Mouse (Mus musculus) hindbrain, embryonic 12.5 days (tissue): ENCODE measurements at regions not wholly inside any gene's neighbourhood (a gene's known extent, or its start where the extent isn't known, plus 50 kb on each side); places are given as distances from the start of the nearest gene placed in this dataset.

ENCODE experiments used
- ATAC-seq: fragments of 200-750 bp; cut with Nextera tagmentation; 2 replicates; pipeline ENCODE4 v1.8.0; 2017; ENCODE audit warnings: moderate TSS enrichment; ENCODE audit not compliant: low FRiP score
- H3K27ac ChIP-seq: fragments of 300-500 bp; sonication (generic); 2 replicates; pipeline ENCODE4 v1.5.1; 2016; ENCODE audit warnings: mild to moderate bottlenecking
- H3K27me3 ChIP-seq: fragments of 300-500 bp; sonication (generic); 2 replicates; pipeline ENCODE4 v1.6.1; 2016; ENCODE audit warnings: mild to moderate bottlenecking
- H3K36me3 ChIP-seq: fragments of 300-500 bp; sonication (generic); 2 replicates; pipeline ENCODE4 v1.6.1; 2016; ENCODE audit warnings: mild to moderate bottlenecking
- H3K4me1 ChIP-seq: fragments of 300-500 bp; sonication (generic); 2 replicates; pipeline ENCODE4 v1.6.1; 2016
- H3K4me2 ChIP-seq: fragments of 300-500 bp; sonication (generic); replicated peaks from 2 replicates; pipeline ENCODE4 v1.6.1; 2016; ENCODE audit warnings: mild to moderate bottlenecking
- H3K4me3 ChIP-seq: fragments of 300-500 bp; sonication (generic); 2 replicates; pipeline ENCODE4 v1.5.1; 2016; ENCODE audit warnings: mild to moderate bottlenecking
- H3K9ac ChIP-seq: fragments of 300-500 bp; sonication (generic); 2 replicates; pipeline ENCODE4 v1.6.1; 2016; ENCODE audit warnings: mild to moderate bottlenecking, moderate library complexity
- H3K9me3 ChIP-seq: fragments of 300-500 bp; sonication (generic); replicated peaks from 2 replicates; pipeline ENCODE4 v1.6.1; 2016; ENCODE audit warnings: mild to moderate bottlenecking
- WGBS: fragments of 180-500 bp; shearing (Covaris S2); methylation state at CpG from one replicate; pipeline ENCODE4 v1.1.7; 2016; 5-methylcytosine and 5-hydroxymethylcytosine counted together

DNA sequence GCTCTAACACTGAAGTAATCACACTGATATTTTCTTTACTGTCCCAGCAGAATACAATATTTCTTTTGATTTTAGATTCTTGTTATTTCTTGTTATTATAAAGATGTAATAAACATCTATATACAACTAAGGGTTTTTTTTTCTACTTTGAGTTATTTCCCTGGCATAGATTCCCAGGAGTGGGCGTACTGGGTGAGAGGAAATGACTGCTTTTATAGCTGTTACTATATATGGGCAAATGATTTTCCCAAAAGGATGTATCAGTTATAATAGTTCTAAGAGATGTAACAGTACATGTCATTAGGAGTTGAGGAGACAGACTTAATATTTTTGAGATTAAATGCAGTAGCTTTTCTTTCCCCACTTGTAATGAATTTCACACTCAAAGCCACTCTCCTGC, 109.6 kb downstream of the E030025P04Rik start:
- Histone ChIP-seq H3K36me3 (no peaks in the 10 kb centered on the region), H3K27ac (no peak overlapping the region), H3K4me2 (no peak overlapping the region), H3K4me1 (peaks cover 10% of the 10 kb centered on the region), H3K9ac (no peak overlapping the region), H3K4me3 (no peak overlapping the region), H3K27me3 (no peaks in the 10 kb centered on the region), H3K9me3 (no peaks in the 10 kb centered on the region)
- WGBS = 89% methylated on average over 1 of the region's 1 CpGs
- ATAC-seq = no peak

DNA sequence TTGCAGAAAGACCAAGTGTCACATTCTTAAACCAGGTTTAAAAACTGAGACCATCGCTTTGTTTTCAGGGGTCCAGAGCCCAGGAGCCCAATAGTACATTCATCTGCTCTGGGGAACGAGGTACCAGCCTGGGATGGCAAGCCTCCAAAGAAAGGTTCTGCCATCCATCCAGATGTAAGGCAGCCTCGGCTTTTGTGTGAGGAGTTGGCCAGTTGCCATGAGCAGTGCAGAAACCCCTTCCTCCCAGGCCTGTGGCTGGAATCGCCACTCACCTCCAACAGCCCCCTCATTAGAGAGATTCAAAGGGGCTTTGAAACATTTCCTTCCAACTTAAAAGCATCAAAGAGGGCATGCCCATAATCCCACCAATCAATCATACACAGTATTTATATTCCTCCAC, 110.1 kb downstream of the E030025P04Rik start:
- H3K9ac ChIP-seq = no peak overlapping the region
- no peak overlapping the region for H3K27ac ChIP-seq
- no peaks in the 10 kb centered on the region for H3K9me3 ChIP-seq
- H3K36me3 ChIP-seq = no peaks in the 10 kb centered on the region
- no peak overlapping the region for H3K4me3 ChIP-seq
- no peaks in the 10 kb centered on the region for H3K27me3 ChIP-seq
- no peak overlapping the region for H3K4me2 ChIP-seq
- ATAC-seq = no peak
- H3K4me1 ChIP-seq = peaks cover 10% of the 10 kb centered on the region
- 45% methylated on average over 4 of the region's 4 CpGs for WGBS

GRCm38 (mm10) chr11:109032729-109033128, 111.4 kb downstream of the E030025P04Rik start:
- Histone ChIP-seq H3K27me3 (no peaks in the 10 kb centered on the region), H3K36me3 (no peaks in the 10 kb centered on the region), H3K4me3 (no peak overlapping the region), H3K4me2 (no peak overlapping the region), H3K27ac (0 out of 2 replicates have a peak overlapping the region, but pooled peaks have one; percentile 18), H3K9ac (no peak overlapping the region), H3K4me1 (peaks cover 10% of the 10 kb centered on the region), H3K9me3 (no peaks in the 10 kb centered on the region)
- WGBS = 22% methylated on average over 6 of the region's 6 CpGs
- ATAC-seq = peak; percentile 72

DNA sequence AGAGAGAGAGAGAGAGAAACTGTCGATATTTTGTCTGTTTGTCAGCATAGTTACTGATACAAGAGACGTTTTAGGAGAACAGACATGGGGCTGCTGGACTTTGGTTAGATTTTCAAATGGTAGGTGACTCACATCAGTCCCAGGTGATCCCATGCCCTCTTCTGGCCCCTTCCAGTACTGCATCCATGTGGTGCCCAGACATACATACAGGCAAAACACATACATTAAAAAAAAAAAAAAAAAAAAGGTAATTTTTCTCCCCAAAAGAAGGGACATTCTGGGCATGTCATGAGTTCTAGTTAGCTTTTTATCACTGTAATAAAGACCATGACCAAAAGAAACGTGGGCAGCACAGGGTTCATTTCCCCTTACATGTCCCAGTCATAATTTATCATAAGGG, 110.3 kb downstream of the Axin2 start:
- no peaks in the 10 kb centered on the region for H3K36me3 ChIP-seq
- H3K27me3 ChIP-seq = no peaks in the 10 kb centered on the region
- H3K9me3 ChIP-seq = no peaks in the 10 kb centered on the region
- peaks cover 10% of the 10 kb centered on the region for H3K4me1 ChIP-seq
- no peak overlapping the region for H3K4me2 ChIP-seq
- no peak overlapping the region for H3K27ac ChIP-seq
- 34% methylated on average over 3 of the region's 3 CpGs for WGBS
- no peak overlapping the region for H3K9ac ChIP-seq
- ATAC-seq = no peak
- H3K4me3 ChIP-seq = no peak overlapping the region

DNA sequence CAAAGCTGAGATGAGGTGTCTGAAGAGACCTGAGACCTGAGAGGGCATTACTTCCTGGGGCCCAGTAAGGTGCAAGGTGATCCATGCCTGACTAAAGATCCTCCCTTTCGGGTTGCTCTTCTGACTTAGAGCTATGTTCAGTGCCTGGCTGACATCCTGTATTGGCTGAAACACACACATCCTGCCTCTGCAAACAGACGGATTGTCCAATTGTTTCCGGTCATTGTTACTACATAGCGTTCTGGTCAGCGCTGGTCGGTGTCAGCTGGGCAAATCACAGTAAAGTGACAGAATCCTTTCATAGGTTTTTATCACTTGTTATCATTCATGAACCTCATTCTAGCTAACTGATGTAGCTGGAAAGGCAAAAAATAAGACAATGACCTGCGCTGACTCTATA, 109.7 kb downstream of the Axin2 start:
- ATAC-seq = no peak
- no peaks in the 10 kb centered on the region for H3K27me3 ChIP-seq
- no peak overlapping the region for H3K9ac ChIP-seq
- no peak overlapping the region for H3K27ac ChIP-seq
- H3K4me3 ChIP-seq = no peak overlapping the region
- no peaks in the 10 kb centered on the region for H3K36me3 ChIP-seq
- H3K4me2 ChIP-seq = no peak overlapping the region
- H3K4me1 ChIP-seq = peaks cover 10% of the 10 kb centered on the region
- H3K9me3 ChIP-seq = no peaks in the 10 kb centered on the region
- WGBS = 63% methylated on average over 7 of the region's 7 CpGs

- H3K36me3 ChIP-seq = no peaks in the 10 kb centered on the region
- ATAC-seq = no peak
- H3K27ac ChIP-seq = no peak overlapping the region
- no peaks in the 10 kb centered on the region for H3K4me1 ChIP-seq
- H3K9me3 ChIP-seq = no peaks in the 10 kb centered on the region
- no peak overlapping the region for H3K4me2 ChIP-seq
- H3K4me3 ChIP-seq = no peak overlapping the region
- no peak overlapping the region for H3K9ac ChIP-seq
- H3K27me3 ChIP-seq = no peaks in the 10 kb centered on the region
- WGBS = 71% methylated on average over 7 of the region's 7 CpGs
Measured at GRCm38 (mm10) chr11:109014806-109015205, 94.7 kb downstream of the Axin2 start.

GRCm38 (mm10) chr11:109011161-109011560, 91.0 kb downstream of the Axin2 start:
- no peaks in the 10 kb centered on the region for H3K36me3 ChIP-seq
- no peaks in the 10 kb centered on the region for H3K4me1 ChIP-seq
- no peak overlapping the region for H3K4me2 ChIP-seq
- H3K27me3 ChIP-seq = no peaks in the 10 kb centered on the region
- H3K9me3 ChIP-seq = 0 out of 2 replicates have a peak, but pooled peaks cover 1% of the 10 kb centered on the region
- H3K9ac ChIP-seq = no peak overlapping the region
- no peak overlapping the region for H3K4me3 ChIP-seq
- H3K27ac ChIP-seq = no peak overlapping the region
- no peak for ATAC-seq
- 93% methylated on average over 6 of the region's 6 CpGs for WGBS

- Histone ChIP-seq H3K4me3 (no peak overlapping the region), H3K9me3 (peaks cover 6% of the 10 kb centered on the region; the same call in 1 of the 2 replicates), H3K27me3 (no peaks in the 10 kb centered on the region), H3K4me1 (no peaks in the 10 kb centered on the region), H3K9ac (no peak overlapping the region), H3K36me3 (no peaks in the 10 kb centered on the region), H3K27ac (no peak overlapping the region), H3K4me2 (no peak overlapping the region)
- no peak for ATAC-seq
- WGBS = 85% methylated on average over 2 of the region's 2 CpGs
Measured at GRCm38 (mm10) chr11:109008872-109009271, 88.7 kb downstream of the Axin2 start.

DNA sequence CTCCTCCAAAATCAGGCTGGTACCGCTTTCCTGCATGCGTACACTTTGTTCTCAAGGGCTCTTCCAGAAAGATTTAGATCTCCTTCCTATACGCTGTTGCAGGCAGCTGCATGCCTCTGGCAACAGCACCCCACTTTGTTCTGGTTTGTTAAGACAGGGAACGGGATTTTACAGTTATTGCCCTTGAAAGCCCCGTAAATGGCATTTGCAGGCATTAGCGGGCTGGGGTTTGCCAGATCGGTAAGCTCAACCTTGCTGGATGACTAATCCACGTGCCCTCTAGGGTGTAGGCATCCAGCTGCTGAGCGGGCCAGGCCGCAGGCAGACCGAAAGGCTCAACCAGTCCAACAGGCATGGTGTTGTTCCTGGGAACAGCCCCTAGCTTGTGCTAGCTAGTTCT, 85.5 kb downstream of the Axin2 start:
- Histone ChIP-seq H3K36me3 (no peaks in the 10 kb centered on the region), H3K4me1 (no peaks in the 10 kb centered on the region), H3K9ac (no peak overlapping the region), H3K4me3 (no peak overlapping the region), H3K27me3 (no peaks in the 10 kb centered on the region), H3K4me2 (no peak overlapping the region), H3K9me3 (peaks cover 11% of the 10 kb centered on the region; the same call in 1 of the 2 replicates), H3K27ac (no peak overlapping the region)
- 92% methylated on average over 11 of the region's 11 CpGs for WGBS
- ATAC-seq = no peak
